ENCODE assay signal across 8 mouse cellular contexts in the genomic region with DNA sequence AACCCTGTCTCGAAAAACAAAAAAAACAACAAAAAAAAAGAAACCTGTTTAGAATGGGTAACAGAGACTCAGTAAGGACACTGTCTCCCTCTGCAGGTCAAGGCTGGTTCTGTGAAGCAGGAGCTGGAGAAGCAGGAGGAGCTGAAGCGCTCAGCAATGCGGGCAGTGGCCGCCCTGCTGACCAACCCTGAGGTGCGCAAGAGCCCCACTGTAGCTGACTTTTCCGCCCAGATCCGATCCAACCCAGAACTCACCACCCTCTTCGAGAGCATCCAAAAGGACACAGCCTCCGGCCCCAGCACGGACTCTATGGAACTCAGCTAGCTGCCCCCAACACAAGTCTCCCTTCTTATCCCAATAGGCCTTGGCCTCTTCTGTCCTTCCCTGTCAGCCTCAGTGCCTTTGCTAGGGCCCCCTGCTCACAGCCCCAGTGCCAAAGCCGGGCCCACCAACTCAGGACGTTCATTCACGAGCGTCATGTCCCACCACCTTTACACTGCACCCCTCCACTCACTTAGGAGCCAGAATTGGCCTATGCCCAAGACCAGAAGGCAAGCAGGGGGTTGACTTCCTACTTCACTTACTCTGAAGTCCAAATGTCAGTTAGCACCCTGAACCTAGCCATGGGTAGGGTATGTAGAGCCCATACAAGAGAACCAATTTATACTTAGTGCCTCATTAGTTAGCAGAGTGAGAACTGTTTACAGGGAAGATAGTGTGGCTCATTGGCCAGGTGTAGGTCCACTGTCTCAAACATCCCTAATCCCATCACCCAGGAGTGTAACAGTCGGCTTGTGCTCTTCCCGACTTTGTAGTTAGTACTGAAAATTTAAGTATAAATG. TPM values are rescaled to one million over a fixed set of nuclear protein-coding genes. Genes with fewer than 3 reads are reported as not detected.
DNase-seq lines count a peak whose midpoint lies in the region; ATAC-seq and TF ChIP-seq lines count a peak whose summit lies in the region.

No protein-coding gene starts in this region.

- H3K4me2 ChIP-seq in embryonic facial prominence, embryonic 11.5 days (ENCODE audit: low read depth, low read length): no peak overlapping the region
- no peak overlapping the region for H3K4me2 ChIP-seq in limb, embryonic 13.5 days (replicated peaks)
- H3K4me2 ChIP-seq in myocyte (ENCODE audit: low read depth): no peak overlapping the region
- no peak overlapping the region for H3K4me2 ChIP-seq in stomach, postnatal 0 days (replicated peaks; ENCODE audit: low read depth)

- H3K79me2 ChIP-seq in C2C12 (ENCODE audit: control insufficient read depth, insufficient read depth) (peaks cover 43% of the 10 kb centered on the region), myocyte (ENCODE audit: control insufficient read depth, insufficient read depth) (peaks cover 31% of the 10 kb centered on the region)

- TF ChIP-seq POLR2A in myocyte (IDR thresholded peaks at IDR 0.05; ENCODE audit: insufficient read length, low read depth): no peak

- H3ac ChIP-seq in C2C12 (ENCODE audit: control insufficient read depth, insufficient read length, low read depth): no peak overlapping the region
- no peak overlapping the region for H3ac ChIP-seq in myocyte (ENCODE audit: control insufficient read depth, insufficient read length)

- no peaks in the 10 kb centered on the region for H3K27me3 ChIP-seq in C2C12 (ENCODE audit: control insufficient read depth, insufficient read depth, insufficient read length)
- H3K27me3 ChIP-seq in embryonic facial prominence, embryonic 11.5 days (ENCODE audit: control insufficient read depth, insufficient read depth, low read length): no peaks in the 10 kb centered on the region
- H3K27me3 ChIP-seq in limb, embryonic 13.5 days: no peaks in the 10 kb centered on the region
- H3K27me3 ChIP-seq in myocyte (ENCODE audit: control insufficient read depth, insufficient read depth, insufficient read length): no peaks in the 10 kb centered on the region
- no peaks in the 10 kb centered on the region for H3K27me3 ChIP-seq in stomach, postnatal 0 days (ENCODE audit: control insufficient read depth, insufficient read depth, low read length)

- H3K36me3 ChIP-seq in C2C12 (ENCODE audit: control insufficient read depth, insufficient read depth): peaks cover 62% of the 10 kb centered on the region
- peaks cover 32% of the 10 kb centered on the region for H3K36me3 ChIP-seq in embryonic facial prominence, embryonic 11.5 days (replicated peaks; ENCODE audit: control insufficient read depth, insufficient read depth, low read depth, low read length)
- peaks cover 85% of the 10 kb centered on the region for H3K36me3 ChIP-seq in limb, embryonic 13.5 days
- peaks cover 24% of the 10 kb centered on the region for H3K36me3 ChIP-seq in myocyte (ENCODE audit: control insufficient read depth, insufficient read depth)
- H3K36me3 ChIP-seq in stomach, postnatal 0 days (ENCODE audit: control insufficient read depth, insufficient read depth, low read length): peaks cover 30% of the 10 kb centered on the region

- ATAC-seq in embryonic facial prominence, embryonic 11.5 days (replicated peaks; ENCODE audit: insufficient number of reproducible peaks, low FRiP score, low TSS enrichment, low read depth): peak; percentile 41
- peak; percentile 26 for ATAC-seq in limb, embryonic 13.5 days (ENCODE audit: low FRiP score, low read depth)
- peak; percentile 67 for ATAC-seq in stomach, postnatal 0 days (ENCODE audit: low FRiP score, low TSS enrichment)

- H3K9ac ChIP-seq in embryonic facial prominence, embryonic 11.5 days (replicated peaks; ENCODE audit: low read length): no peak overlapping the region
- H3K9ac ChIP-seq in limb, embryonic 13.5 days: no peak overlapping the region
- H3K9ac ChIP-seq in stomach, postnatal 0 days (ENCODE audit: low read length): no peak overlapping the region

- peaks cover 35% of the 10 kb centered on the region for H3K79me3 ChIP-seq in C2C12 (ENCODE audit: low read depth)

- TF ChIP-seq CTCF in C2C12 (IDR thresholded peaks at IDR 0.05; ENCODE audit: control insufficient read depth, insufficient read depth, insufficient read length): peak; percentile 15
- peak; percentile 81 for TF ChIP-seq CTCF in stomach, postnatal 0 days (IDR thresholded peaks at IDR 0.05; ENCODE audit: low read depth)

- TF ChIP-seq EP300 in stomach, postnatal 0 days (optimal IDR thresholded peaks at IDR 0.05): no peak

- no peak overlapping the region for H3K4me3 ChIP-seq in C2C12 (ENCODE audit: insufficient read depth, poor library complexity, severe bottlenecking)
- H3K4me3 ChIP-seq in embryonic facial prominence, embryonic 11.5 days (ENCODE audit: low read depth, low read length): no peak overlapping the region
- no peak overlapping the region for H3K4me3 ChIP-seq in limb, embryonic 13.5 days
- no peak overlapping the region for H3K4me3 ChIP-seq in myocyte
- no peak overlapping the region for H3K4me3 ChIP-seq in stomach, postnatal 0 days (ENCODE audit: low read depth, low read length)

- no peak overlapping the region for H3K27ac ChIP-seq in embryonic facial prominence, embryonic 11.5 days (replicated peaks; ENCODE audit: low read depth, low read length)
- no peak overlapping the region for H3K27ac ChIP-seq in limb, embryonic 13.5 days
- 0 out of 2 replicates have a peak overlapping the region, but pooled peaks have one; percentile 4 for H3K27ac ChIP-seq in stomach, postnatal 0 days (replicated peaks)

- peak; percentile 84 for DNase-seq in adrenal gland, postnatal 10 days
- DNase-seq in embryonic facial prominence, embryonic 11.5 days (ENCODE audit: low spot score): peak; percentile 77
- DNase-seq in heart, adult 8-10 months (ENCODE audit: low spot score): peak; percentile 48
- DNase-seq in kidney, adult 8-10 months: peak; percentile 73 to 87
- peak; percentile 84 for DNase-seq in stomach, postnatal 0 days (ENCODE audit: low spot score)

- H3K4me1 ChIP-seq in embryonic facial prominence, embryonic 11.5 days (ENCODE audit: control insufficient read depth, insufficient read depth, low read length): no peaks in the 10 kb centered on the region; the same call in 1 of the 2 replicates
- peaks cover 20% of the 10 kb centered on the region for H3K4me1 ChIP-seq in limb, embryonic 13.5 days
- H3K4me1 ChIP-seq in stomach, postnatal 0 days (replicated peaks; ENCODE audit: control insufficient read depth, insufficient read depth): peaks cover 5% of the 10 kb centered on the region

- WGBS in embryonic facial prominence, embryonic 11.5 days: 47% methylated on average over 16 of the region's 16 CpGs
- 44% methylated on average over 16 of the region's 16 CpGs for WGBS in limb, embryonic 13.5 days
- WGBS in stomach, postnatal 0 days: 41% methylated on average over 16 of the region's 16 CpGs

- no peaks in the 10 kb centered on the region for H3K9me3 ChIP-seq in embryonic facial prominence, embryonic 11.5 days (replicated peaks; ENCODE audit: control insufficient read depth, low read length)
- no peaks in the 10 kb centered on the region for H3K9me3 ChIP-seq in limb, embryonic 13.5 days
- no peaks in the 10 kb centered on the region for H3K9me3 ChIP-seq in stomach, postnatal 0 days (ENCODE audit: control insufficient read depth, low read length)

RNA-seq across cellular contexts. Expression of a gene that starts 4.8 kb away (rescaled TPM):
- 5,589 TPM for polyA plus RNA-seq in C2C12 (2012; fragmentation: generic; extraction: Trizol)
- total RNA-seq in adrenal gland, postnatal 10 days (2021): 1,000 to 10,000 TPM; 1,305 to 1,319 TPM
- 2,072 and 2,207 TPM in 2 replicates for polyA plus RNA-seq in embryonic facial prominence, embryonic 11.5 days (2014; fragmentation: Nextera tagmentation; extraction: Ambion mirVana)
- 100 to 1,000 TPM; 586 to 697 (median 628) TPM for total RNA-seq in heart, adult 8-10 months (2022)
- polyA plus RNA-seq in limb, embryonic 13.5 days (2015; fragmentation: Nextera tagmentation; extraction: Ambion mirVana): 2,055 and 2,057 TPM in 2 replicates
- 4,367 TPM for polyA plus RNA-seq in myocyte (2012; fragmentation: generic; extraction: Trizol)
- polyA plus RNA-seq in stomach, postnatal 0 days (2015; fragmentation: Nextera tagmentation; extraction: Ambion mirVana): 2,380 and 2,431 TPM in 2 replicates

RNA-seq across cellular contexts. Expression of a gene that starts 29.4 kb away (rescaled TPM):
- 8.2 TPM for polyA plus RNA-seq in C2C12 (2012; fragmentation: generic; extraction: Trizol)
- 10 to 100 TPM; 10.4 to 16.1 TPM for total RNA-seq in adrenal gland, postnatal 10 days (2021)
- polyA plus RNA-seq in embryonic facial prominence, embryonic 11.5 days (2014; fragmentation: Nextera tagmentation; extraction: Ambion mirVana): 36.2 and 39.1 TPM in 2 replicates
- total RNA-seq in heart, adult 8-10 months (2022): 10 to 100 TPM; 77.2 to 97.7 (median 87.6) TPM
- 48.1 and 56.8 TPM in 2 replicates for polyA plus RNA-seq in limb, embryonic 13.5 days (2015; fragmentation: Nextera tagmentation; extraction: Ambion mirVana)
- polyA plus RNA-seq in myocyte (2012; fragmentation: generic; extraction: Trizol): 31.3 TPM
- polyA plus RNA-seq in stomach, postnatal 0 days (2015; fragmentation: Nextera tagmentation; extraction: Ambion mirVana): 3.2 and 3.5 TPM in 2 replicates

RNA-seq across cellular contexts. Expression of a gene that starts 34.5 kb away (rescaled TPM):
- polyA plus RNA-seq in C2C12 (2012; fragmentation: generic; extraction: Trizol): not detected
- under 1 TPM; 0.57 to 1.00 TPM for total RNA-seq in adrenal gland, postnatal 10 days (2021)
- polyA plus RNA-seq in embryonic facial prominence, embryonic 11.5 days (2014; fragmentation: Nextera tagmentation; extraction: Ambion mirVana): 0.39 and 1.5 TPM in 2 replicates
- total RNA-seq in heart, adult 8-10 months (2022): under 1 TPM; 0.20 to 0.53 (median 0.36) TPM
- polyA plus RNA-seq in limb, embryonic 13.5 days (2015; fragmentation: Nextera tagmentation; extraction: Ambion mirVana): 0.41 and 0.54 TPM in 2 replicates
- not detected for polyA plus RNA-seq in myocyte (2012; fragmentation: generic; extraction: Trizol)
- 0.17 and 0.29 TPM in 2 replicates for polyA plus RNA-seq in stomach, postnatal 0 days (2015; fragmentation: Nextera tagmentation; extraction: Ambion mirVana)

RNA-seq across cellular contexts. Expression of a gene that starts 41.6 kb away (rescaled TPM):
- polyA plus RNA-seq in C2C12 (2012; fragmentation: generic; extraction: Trizol): not detected
- under 1 TPM; 0.79 to 0.93 TPM for total RNA-seq in adrenal gland, postnatal 10 days (2021)
- polyA plus RNA-seq in embryonic facial prominence, embryonic 11.5 days (2014; fragmentation: Nextera tagmentation; extraction: Ambion mirVana): 2.0 and 3.3 TPM in 2 replicates
- total RNA-seq in heart, adult 8-10 months (2022): 1 to 10 TPM in 1 of 4 experiments, under 1 TPM in 3; 0.41 to 1.0 (median 0.60) TPM
- 2.6 and 3.4 TPM in 2 replicates for polyA plus RNA-seq in limb, embryonic 13.5 days (2015; fragmentation: Nextera tagmentation; extraction: Ambion mirVana)
- 0.37 TPM for polyA plus RNA-seq in myocyte (2012; fragmentation: generic; extraction: Trizol)
- 90.6 and 100.0 TPM in 2 replicates for polyA plus RNA-seq in stomach, postnatal 0 days (2015; fragmentation: Nextera tagmentation; extraction: Ambion mirVana)

RNA-seq across cellular contexts. Expression of a gene that starts 49.4 kb away (rescaled TPM):
- 1.4 TPM for polyA plus RNA-seq in C2C12 (2012; fragmentation: generic; extraction: Trizol)
- total RNA-seq in adrenal gland, postnatal 10 days (2021): 1 to 10 TPM; 3.6 to 5.2 TPM
- 22.5 and 24.8 TPM in 2 replicates for polyA plus RNA-seq in embryonic facial prominence, embryonic 11.5 days (2014; fragmentation: Nextera tagmentation; extraction: Ambion mirVana)
- 1 to 10 TPM in 3 of 4 experiments, under 1 TPM in 1; 0.98 to 1.5 (median 1.1) TPM for total RNA-seq in heart, adult 8-10 months (2022)
- 23.6 and 27.7 TPM in 2 replicates for polyA plus RNA-seq in limb, embryonic 13.5 days (2015; fragmentation: Nextera tagmentation; extraction: Ambion mirVana)
- 0.56 TPM for polyA plus RNA-seq in myocyte (2012; fragmentation: generic; extraction: Trizol)
- 4.1 and 4.8 TPM in 2 replicates for polyA plus RNA-seq in stomach, postnatal 0 days (2015; fragmentation: Nextera tagmentation; extraction: Ambion mirVana)
